ENCODE assay signal across 8 mouse cellular contexts in genomic region chr11:76042882-76043281, GRCm38 (mm10).
DNase-seq lines count a peak whose midpoint lies in the region; ATAC-seq lines count a peak whose summit lies in the region.

No protein-coding gene starts in this region.

- peak; percentile 91 for ATAC-seq in frontal cortex, adult (ENCODE audit: low TSS enrichment)

- peak; percentile 34 for DNase-seq in embryo, embryonic 10 days (ENCODE audit: low spot score)
- no peak for DNase-seq in embryo, embryonic 9.5 days (ENCODE audit: extremely low spot score)
- peak; percentile 52 to 71 for DNase-seq in kidney, postnatal 25 days
- DNase-seq in lung, postnatal 10 days, result peak; percentile 83
- no peak for DNase-seq in cerebellum, adult 11-12 months
- DNase-seq in urinary bladder, postnatal 4 days (ENCODE audit: low spot score in 2 of 2), result no peak
- DNase-seq in spleen, adult 18-20 months, result no peak

Comparison
In these comparisons a context has a peak if more than half of its experiments do, and no peak if none do; other contexts are left out.
1. DNase-seq: peak in embryo, embryonic 10 days (single experiment), kidney, postnatal 25 days (2 of 2) and lung, postnatal 10 days (single experiment); none in embryo, embryonic 9.5 days (single experiment), cerebellum, adult 11-12 months (single experiment), urinary bladder, postnatal 4 days (0 of 2) and spleen, adult 18-20 months (0 of 2).